Mouse (Mus musculus) olfactory bulb, adult 2 months (tissue): ENCODE data around the gene Med16.

Source experiments
- CTCF ChIP-seq: fragments of 200-500 bp; IDR thresholded peaks from 2 replicates; pipeline ENCODE4 v1.5.1; 2012; ENCODE audit warnings: low read depth, mild to moderate bottlenecking, low read length, moderate library complexity; ENCODE audit not compliant: insufficient read depth
- POLR2A ChIP-seq: fragments of 200-500 bp; IDR thresholded peaks from 2 replicates; pipeline ENCODE4 v1.6.1; 2012; ENCODE audit warnings: mild to moderate bottlenecking, low read depth, low read length, moderate library complexity; ENCODE audit not compliant: insufficient read depth

DNA sequence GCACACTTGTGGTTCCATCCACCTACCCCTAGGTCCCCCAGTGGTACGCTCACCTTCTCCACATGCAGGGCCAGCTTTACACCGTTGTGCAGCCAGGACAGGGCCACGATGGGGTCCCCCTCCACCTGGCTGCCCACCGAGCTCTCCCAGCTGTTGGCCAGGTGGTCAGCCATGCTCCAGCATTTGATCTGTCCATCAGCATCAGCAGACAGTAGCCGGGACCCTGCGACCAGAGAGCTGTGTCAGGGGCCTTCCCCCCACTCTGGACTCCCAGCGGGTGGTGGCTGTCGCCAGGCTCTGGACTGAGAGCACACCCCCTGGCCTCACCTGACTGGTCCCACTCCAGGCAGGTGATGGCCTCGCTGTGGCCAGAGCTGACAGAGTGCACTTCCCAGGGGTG, 2.0 kb downstream of the Med16 start:
- no peak for TF ChIP-seq CTCF
- no peak for TF ChIP-seq POLR2A
